Mouse (Mus musculus) heart, embryonic 10.5 days (tissue): ENCODE measurements around the gene Gpr153. TPM values are rescaled to one million over a fixed set of nuclear protein-coding genes. Genes with fewer than 3 reads are reported as not detected.

Experiments used
- polyA plus RNA-seq: library from polyadenylated mRNA; unstranded; fragments of >200 nt; fragmentation: Nextera tagmentation; extraction: Ambion mirVana; gene quantifications from 2 replicates; pipeline ENCODE4 v1.2.1, GENCODE M21; 2016

Gpr153 gene
- polyA plus RNA-seq, 1 experiment from 2014 or later: 6.3 TPM

Other genes with a start within 250 kb of the Gpr153 start
- 16.6 and 21.0 TPM in 2 replicates for gene Zbtb48, start 246.6 kb upstream of the Gpr153 start, polyA plus RNA-seq
- 0.11 and 0.19 TPM in 2 replicates for gene Tas1r1, start 235.7 kb upstream of the Gpr153 start, polyA plus RNA-seq
- 26.5 and 36.9 TPM in 2 replicates for gene Nol9, start 234.9 kb upstream of the Gpr153 start, polyA plus RNA-seq
- 10.1 and 10.2 TPM in 2 replicates for gene Plekhg5, start 201.7 kb upstream of the Gpr153 start, polyA plus RNA-seq
- 0.90 and 1.3 TPM in 2 replicates for gene Tnfrsf25, start 158.3 kb upstream of the Gpr153 start, polyA plus RNA-seq
- gene Espn, start 121.9 kb upstream of the Gpr153 start, polyA plus RNA-seq: 1.4 and 4.0 TPM in 2 replicates
- gene Hes2, start 115.4 kb upstream of the Gpr153 start, polyA plus RNA-seq: not detected in 2 replicates
- 43.7 and 48.9 TPM in 2 replicates for gene Acot7, start 96.1 kb upstream of the Gpr153 start, polyA plus RNA-seq
- not detected in 2 replicates for gene Hes3, start 17.4 kb downstream of the Gpr153 start, polyA plus RNA-seq
- 23.1 and 27.4 TPM in 2 replicates for gene Icmt, start 23.0 kb downstream of the Gpr153 start, polyA plus RNA-seq
- 19.1 and 39.9 TPM in 2 replicates for gene Rnf207, start 44.8 kb downstream of the Gpr153 start, polyA plus RNA-seq
- 261 and 301 TPM in 2 replicates for gene Rpl22, start 51.5 kb downstream of the Gpr153 start, polyA plus RNA-seq
- gene Chd5, start 64.4 kb downstream of the Gpr153 start, polyA plus RNA-seq: 0.02 TPM in 1 of 2 replicates, not detected in the other
- gene Nphp4, start 202.5 kb downstream of the Gpr153 start, polyA plus RNA-seq: 3.2 and 3.7 TPM in 2 replicates
- gene Kcnab2, start 203.6 kb downstream of the Gpr153 start, polyA plus RNA-seq: 4.2 and 4.8 TPM in 2 replicates